Mouse (Mus musculus): Measurements from ENCODE around the gene Ccr3. TPM values are rescaled to one million over a fixed set of nuclear protein-coding genes. Genes with fewer than 3 reads are reported as not detected.

Ccr3 gene
- polyA plus RNA-seq, 1 experiment: 0.90 TPM

DNA sequence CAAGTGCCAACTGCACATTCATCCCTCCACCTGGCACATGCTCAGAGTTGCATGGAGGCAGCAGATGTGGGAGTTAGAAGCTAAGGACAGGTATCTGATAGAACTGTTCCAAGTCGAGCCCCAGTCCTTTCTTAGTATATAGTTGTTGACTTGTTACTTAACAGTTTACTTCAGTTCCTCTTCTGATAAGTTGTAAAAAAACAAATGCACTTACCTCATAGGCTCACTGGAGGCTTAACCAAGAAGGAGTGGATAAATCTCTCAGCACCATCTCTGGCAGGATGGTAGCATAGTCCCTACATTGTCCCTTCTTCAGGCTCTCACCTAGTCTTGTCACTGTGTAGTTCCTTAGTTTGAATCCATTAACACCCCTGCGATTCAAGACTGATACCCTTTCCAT lies 9.1 kb upstream of the Ccr3 start:
- no peaks in the 10 kb centered on the region for H3K27me3 ChIP-seq (ENCODE audit: control insufficient read depth, insufficient read depth, low read length)
- H3K4me1 ChIP-seq (replicated peaks; ENCODE audit: control insufficient read depth, insufficient read depth, low read length): no peaks in the 10 kb centered on the region
- H3K27ac ChIP-seq (ENCODE audit: control insufficient read depth, insufficient read depth, low read length): no peak overlapping the region
- no peaks in the 10 kb centered on the region for H3K36me3 ChIP-seq (ENCODE audit: control insufficient read depth, insufficient read depth, low read length)
- no peak overlapping the region for H3K4me3 ChIP-seq (ENCODE audit: control insufficient read depth, insufficient read depth, low read length)
- 75% methylated on average over 2 of the region's 2 CpGs for WGBS
- no peak for DNase-seq
- TF ChIP-seq CTCF (IDR thresholded peaks at IDR 0.05; ENCODE audit: borderline replicate concordance, control insufficient read depth, extremely low read depth, insufficient read depth, low read length, poor library complexity) (no peak), POLR2A (IDR thresholded peaks at IDR 0.05; ENCODE audit: control insufficient read depth, extremely low read depth, insufficient read depth, low read length, poor library complexity) (no peak)

DNA sequence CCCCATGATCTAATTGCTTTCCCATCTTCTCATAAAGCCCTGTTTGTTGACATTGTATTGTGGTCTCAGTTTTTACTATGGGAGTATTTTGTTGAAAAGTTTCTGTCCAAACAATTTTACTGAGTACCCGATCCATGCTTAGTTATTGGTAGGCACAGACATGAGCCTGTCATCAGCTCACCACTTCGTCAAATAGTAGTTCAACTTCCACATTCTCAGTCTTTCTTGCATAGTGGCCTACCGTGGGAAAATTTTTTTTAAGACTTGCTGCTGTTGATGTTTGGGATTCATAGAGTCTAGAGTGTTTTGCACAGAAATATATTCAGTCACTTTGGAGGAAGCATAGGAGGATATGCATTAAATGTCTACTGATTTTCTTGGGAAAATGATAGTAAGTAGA lies 8.5 kb upstream of the Ccr3 start:
- H3K27ac ChIP-seq (ENCODE audit: control insufficient read depth, insufficient read depth, low read length): no peak overlapping the region
- no peak for DNase-seq
- H3K4me1 ChIP-seq (replicated peaks; ENCODE audit: control insufficient read depth, insufficient read depth, low read length): no peaks in the 10 kb centered on the region
- TF ChIP-seq CTCF (IDR thresholded peaks at IDR 0.05; ENCODE audit: borderline replicate concordance, control insufficient read depth, extremely low read depth, insufficient read depth, low read length, poor library complexity) (no peak), POLR2A (IDR thresholded peaks at IDR 0.05; ENCODE audit: control insufficient read depth, extremely low read depth, insufficient read depth, low read length, poor library complexity) (no peak)
- 72% methylated on average over 3 of the region's 3 CpGs for WGBS
- no peaks in the 10 kb centered on the region for H3K36me3 ChIP-seq (ENCODE audit: control insufficient read depth, insufficient read depth, low read length)
- H3K4me3 ChIP-seq (ENCODE audit: control insufficient read depth, insufficient read depth, low read length): no peak overlapping the region
- no peaks in the 10 kb centered on the region for H3K27me3 ChIP-seq (ENCODE audit: control insufficient read depth, insufficient read depth, low read length)

GRCm38 (mm10) chr9:124014985-124015652 lies 6.7 kb upstream of the Ccr3 start:
- no peaks in the 10 kb centered on the region for H3K27me3 ChIP-seq (ENCODE audit: control insufficient read depth, insufficient read depth, low read length)
- 91% methylated on average over 2 of the region's 2 CpGs for WGBS
- no peak overlapping the region for H3K27ac ChIP-seq (ENCODE audit: control insufficient read depth, insufficient read depth, low read length)
- DNase-seq: no peak
- no peak overlapping the region for H3K4me3 ChIP-seq (ENCODE audit: control insufficient read depth, insufficient read depth, low read length)
- TF ChIP-seq POLR2A (IDR thresholded peaks at IDR 0.05; ENCODE audit: control insufficient read depth, extremely low read depth, insufficient read depth, low read length, poor library complexity) (no peak), CTCF (IDR thresholded peaks at IDR 0.05; ENCODE audit: borderline replicate concordance, control insufficient read depth, extremely low read depth, insufficient read depth, low read length, poor library complexity) (no peak)
- no peaks in the 10 kb centered on the region for H3K4me1 ChIP-seq (replicated peaks; ENCODE audit: control insufficient read depth, insufficient read depth, low read length)
- no peaks in the 10 kb centered on the region for H3K36me3 ChIP-seq (ENCODE audit: control insufficient read depth, insufficient read depth, low read length)

DNA sequence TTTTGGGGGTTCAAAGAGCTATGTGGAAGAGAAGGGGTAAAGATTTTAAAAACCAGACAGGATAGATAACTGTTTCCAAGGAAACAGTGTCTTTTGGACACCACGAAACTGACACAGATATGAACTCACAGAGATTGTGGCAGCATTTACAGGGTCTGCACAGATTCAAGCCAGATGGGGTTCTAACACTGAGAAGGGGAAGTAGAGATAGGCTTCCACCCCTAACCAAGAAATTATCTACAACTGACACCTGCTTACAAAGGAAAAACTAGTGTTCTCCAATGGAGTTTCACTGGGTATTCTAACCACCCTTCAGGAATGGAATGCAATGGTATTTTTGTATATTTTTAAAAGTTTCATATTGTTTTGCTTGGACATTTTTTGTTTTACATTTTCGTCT lies 5.7 kb upstream of the Ccr3 start:
- no peaks in the 10 kb centered on the region for H3K36me3 ChIP-seq (ENCODE audit: control insufficient read depth, insufficient read depth, low read length)
- no peaks in the 10 kb centered on the region for H3K27me3 ChIP-seq (ENCODE audit: control insufficient read depth, insufficient read depth, low read length)
- DNase-seq: no peak
- H3K4me1 ChIP-seq (replicated peaks; ENCODE audit: control insufficient read depth, insufficient read depth, low read length): no peaks in the 10 kb centered on the region
- WGBS: 43% methylated on average over 2 of the region's 2 CpGs
- H3K27ac ChIP-seq (ENCODE audit: control insufficient read depth, insufficient read depth, low read length): no peak overlapping the region
- H3K4me3 ChIP-seq (ENCODE audit: control insufficient read depth, insufficient read depth, low read length): no peak overlapping the region
- no peak for TF ChIP-seq CTCF (IDR thresholded peaks at IDR 0.05; ENCODE audit: borderline replicate concordance, control insufficient read depth, extremely low read depth, insufficient read depth, low read length, poor library complexity)

DNA sequence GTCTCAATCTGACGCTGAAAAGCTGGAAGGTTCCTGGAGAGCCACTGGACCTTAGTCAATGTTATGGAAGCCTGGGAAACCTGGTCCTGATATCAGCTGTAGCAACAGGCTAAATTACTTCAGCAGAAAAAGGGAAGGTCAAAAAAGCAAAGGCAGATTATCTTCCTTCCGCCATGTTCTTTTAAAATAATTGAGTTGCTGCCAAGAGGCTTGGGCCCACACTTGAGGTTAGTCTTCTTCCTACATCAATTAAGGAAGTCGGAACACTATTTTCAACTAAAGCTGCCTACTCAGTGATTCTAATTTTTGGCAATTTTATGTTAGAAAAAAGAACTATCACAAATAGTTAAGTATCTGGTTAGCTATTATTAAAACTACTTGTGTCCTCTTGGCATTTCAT lies 1.9 kb upstream of the Ccr3 start:
- Histone ChIP-seq H3K27me3 (ENCODE audit: control insufficient read depth, insufficient read depth, low read length) (no peaks in the 10 kb centered on the region), H3K27ac (ENCODE audit: control insufficient read depth, insufficient read depth, low read length) (no peak overlapping the region), H3K4me1 (replicated peaks; ENCODE audit: control insufficient read depth, insufficient read depth, low read length) (no peaks in the 10 kb centered on the region), H3K36me3 (ENCODE audit: control insufficient read depth, insufficient read depth, low read length) (no peaks in the 10 kb centered on the region), H3K4me3 (ENCODE audit: control insufficient read depth, insufficient read depth, low read length) (no peak overlapping the region)
- 57% methylated on average over 3 of the region's 3 CpGs for WGBS
- no peak for TF ChIP-seq POLR2A (IDR thresholded peaks at IDR 0.05; ENCODE audit: control insufficient read depth, extremely low read depth, insufficient read depth, low read length, poor library complexity)
- TF ChIP-seq CTCF (IDR thresholded peaks at IDR 0.05; ENCODE audit: borderline replicate concordance, control insufficient read depth, extremely low read depth, insufficient read depth, low read length, poor library complexity): no peak
- no peak for DNase-seq

DNA sequence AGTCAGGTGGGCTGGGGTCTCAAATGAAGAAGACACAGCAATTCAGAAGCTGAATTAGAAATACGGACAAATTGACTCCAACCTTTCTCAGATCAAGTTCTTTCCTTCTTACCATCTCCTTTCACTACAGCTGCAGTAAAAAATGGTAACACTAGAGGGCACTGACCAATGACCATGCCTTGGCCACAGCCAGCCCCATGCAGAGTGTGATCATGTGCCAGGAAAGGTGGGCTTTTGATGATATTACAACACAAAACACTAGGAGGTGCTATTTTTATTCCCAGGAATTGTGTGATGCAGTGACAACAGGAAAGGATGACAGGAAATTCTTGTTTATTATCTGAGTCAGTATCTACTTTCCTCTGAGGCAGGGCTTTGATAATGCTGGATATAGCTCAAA lies 11.6 kb downstream of the Ccr3 start:
- H3K4me3 ChIP-seq (ENCODE audit: control insufficient read depth, insufficient read depth, low read length): no peak overlapping the region
- no peak overlapping the region for H3K27ac ChIP-seq (ENCODE audit: control insufficient read depth, insufficient read depth, low read length)
- H3K27me3 ChIP-seq (ENCODE audit: control insufficient read depth, insufficient read depth, low read length): no peaks in the 10 kb centered on the region
- H3K36me3 ChIP-seq (ENCODE audit: control insufficient read depth, insufficient read depth, low read length): no peaks in the 10 kb centered on the region
- DNase-seq: peak; percentile 7
- no peaks in the 10 kb centered on the region for H3K4me1 ChIP-seq (replicated peaks; ENCODE audit: control insufficient read depth, insufficient read depth, low read length)
- WGBS: 84% methylated on average over 1 of the region's 1 CpGs
- TF ChIP-seq POLR2A (IDR thresholded peaks at IDR 0.05; ENCODE audit: control insufficient read depth, extremely low read depth, insufficient read depth, low read length, poor library complexity): no peak
- no peak for TF ChIP-seq CTCF (IDR thresholded peaks at IDR 0.05; ENCODE audit: borderline replicate concordance, control insufficient read depth, extremely low read depth, insufficient read depth, low read length, poor library complexity)

GRCm38 (mm10) chr9:124037707-124038106 lies 15.9 kb downstream of the Ccr3 start:
- Histone ChIP-seq H3K27ac (ENCODE audit: control insufficient read depth, insufficient read depth, low read length) (no peak overlapping the region), H3K36me3 (ENCODE audit: control insufficient read depth, insufficient read depth, low read length) (no peaks in the 10 kb centered on the region), H3K4me3 (ENCODE audit: control insufficient read depth, insufficient read depth, low read length) (no peak overlapping the region), H3K4me1 (replicated peaks; ENCODE audit: control insufficient read depth, insufficient read depth, low read length) (no peaks in the 10 kb centered on the region), H3K27me3 (ENCODE audit: control insufficient read depth, insufficient read depth, low read length) (no peaks in the 10 kb centered on the region)
- 25% methylated on average over 4 of the region's 4 CpGs for whole genome bisulfite sequencing
- DNase-seq: no peak
- TF ChIP-seq POLR2A (IDR thresholded peaks at IDR 0.05; ENCODE audit: control insufficient read depth, extremely low read depth, insufficient read depth, low read length, poor library complexity) (no peak), CTCF (IDR thresholded peaks at IDR 0.05; ENCODE audit: borderline replicate concordance, control insufficient read depth, extremely low read depth, insufficient read depth, low read length, poor library complexity) (no peak)
